Mouse (Mus musculus): ENCODE data around the gene P4ha1. TPM values are rescaled to one million over a fixed set of nuclear protein-coding genes. Genes with fewer than 3 reads are reported as not detected.
A peak's percentile ranks its signal among the peaks of the same experiment; 100 is the strongest.

Gene P4ha1
- polyA plus RNA-seq, 1 experiment = 18.8 TPM

DNA sequence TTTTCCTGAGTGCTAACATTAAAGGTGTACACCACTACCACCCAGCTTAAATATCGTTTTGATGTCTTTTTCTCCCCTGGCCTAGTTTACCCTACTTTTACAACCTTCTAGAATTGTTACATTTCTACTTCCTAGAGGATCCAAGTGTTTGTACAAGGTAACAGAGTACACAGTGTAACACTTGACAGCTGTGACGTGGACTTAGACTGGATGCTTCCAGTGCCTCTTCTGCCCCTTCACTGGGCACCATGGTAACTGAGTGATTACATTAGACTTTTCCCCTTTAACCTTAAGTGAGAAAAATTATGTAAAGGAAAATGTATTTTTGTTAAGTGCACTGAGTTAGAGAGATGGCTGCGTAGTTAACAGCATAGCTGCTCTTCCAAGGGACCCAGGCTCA lies 41.5 kb downstream of the P4ha1 start:
- Histone ChIP-seq H3K4me1 (ENCODE audit: control insufficient read depth, insufficient read depth, low read length) (no peaks in the 10 kb centered on the region), H3K27ac (ENCODE audit: insufficient read depth, low read length) (no peak overlapping the region), H3K4me3 (replicated peaks; ENCODE audit: insufficient read depth, low read depth, low read length) (no peak overlapping the region), H3K27me3 (ENCODE audit: control insufficient read depth, insufficient read depth, low read length) (no peaks in the 10 kb centered on the region)
- DNase-seq = no peak
- TF ChIP-seq POLR2A (IDR thresholded peaks at IDR 0.05; ENCODE audit: borderline replicate concordance, insufficient read depth, low read length) = no peak
- no peak for TF ChIP-seq CTCF (IDR thresholded peaks at IDR 0.05; ENCODE audit: borderline replicate concordance, insufficient read depth, low read depth, low read length)
- 92% methylated on average over 3 of the region's 3 CpGs for WGBS

DNA sequence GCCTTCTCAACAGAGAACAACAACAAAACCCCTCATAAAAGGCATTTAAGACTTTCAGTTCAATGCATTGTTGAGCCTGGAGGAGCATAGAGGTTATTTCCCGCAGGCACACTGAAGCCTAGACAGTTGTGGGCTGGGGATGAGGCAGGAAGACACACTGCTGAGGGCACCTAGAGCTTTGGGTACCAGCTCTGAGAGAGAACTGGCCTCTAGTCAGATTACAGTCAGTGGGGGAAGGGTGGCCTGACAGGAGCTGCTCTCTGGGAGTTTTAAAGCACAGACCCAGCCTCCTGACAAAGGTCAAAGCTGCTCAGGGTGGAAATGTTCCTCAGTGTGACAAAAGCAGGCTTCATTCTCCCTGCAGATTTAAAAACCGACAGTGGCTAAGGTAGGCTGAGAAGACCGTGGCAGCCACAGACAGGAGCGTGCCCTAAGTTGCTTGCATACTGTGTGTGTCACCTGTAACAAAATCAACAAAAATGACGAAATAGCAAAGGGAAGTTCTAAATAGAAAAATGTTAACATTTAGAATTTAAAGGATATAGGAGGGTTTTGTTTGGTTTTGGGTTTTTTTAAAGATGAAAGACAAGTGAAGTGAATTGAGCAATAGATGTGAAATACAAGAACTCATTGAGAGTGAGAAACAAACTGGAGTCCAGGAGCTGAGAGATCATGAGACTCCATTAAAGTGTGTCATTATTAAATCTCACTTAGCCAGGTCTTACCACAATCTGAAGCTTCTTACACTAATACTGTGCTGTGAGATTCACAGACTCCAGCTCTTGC lies 42.9 kb downstream of the P4ha1 start:
- Histone ChIP-seq H3K4me1 (ENCODE audit: control insufficient read depth, insufficient read depth, low read length) (no peaks in the 10 kb centered on the region), H3K4me3 (replicated peaks; ENCODE audit: insufficient read depth, low read depth, low read length) (no peak overlapping the region), H3K27me3 (ENCODE audit: control insufficient read depth, insufficient read depth, low read length) (no peaks in the 10 kb centered on the region), H3K27ac (ENCODE audit: insufficient read depth, low read length) (no peak overlapping the region)
- no peak for DNase-seq
- WGBS = 83% methylated on average over 5 of the region's 5 CpGs
- no peak for TF ChIP-seq POLR2A (IDR thresholded peaks at IDR 0.05; ENCODE audit: borderline replicate concordance, insufficient read depth, low read length)
- no peak for TF ChIP-seq CTCF (IDR thresholded peaks at IDR 0.05; ENCODE audit: borderline replicate concordance, insufficient read depth, low read depth, low read length)

- TF ChIP-seq POLR2A (IDR thresholded peaks at IDR 0.05; ENCODE audit: borderline replicate concordance, insufficient read depth, low read length) (no peak), CTCF (IDR thresholded peaks at IDR 0.05; ENCODE audit: borderline replicate concordance, insufficient read depth, low read depth, low read length) (no peak)
- WGBS = 96% methylated on average over 4 of the region's 4 CpGs
Measured at GRCm38 (mm10) chr10:59366746-59367145, 43.6 kb downstream of the P4ha1 start.

GRCm38 (mm10) chr10:59367206-59367605 lies 44.1 kb downstream of the P4ha1 start:
- WGBS = 89% methylated on average over 4 of the region's 4 CpGs
- H3K27ac ChIP-seq (ENCODE audit: insufficient read depth, low read length) = no peak overlapping the region
- no peaks in the 10 kb centered on the region for H3K4me1 ChIP-seq (ENCODE audit: control insufficient read depth, insufficient read depth, low read length)
- no peak overlapping the region for H3K4me3 ChIP-seq (replicated peaks; ENCODE audit: insufficient read depth, low read depth, low read length)
- DNase-seq = no peak
- no peaks in the 10 kb centered on the region for H3K27me3 ChIP-seq (ENCODE audit: control insufficient read depth, insufficient read depth, low read length)
- no peak for TF ChIP-seq POLR2A (IDR thresholded peaks at IDR 0.05; ENCODE audit: borderline replicate concordance, insufficient read depth, low read length)
- no peak for TF ChIP-seq CTCF (IDR thresholded peaks at IDR 0.05; ENCODE audit: borderline replicate concordance, insufficient read depth, low read depth, low read length)

More at GRCm38 (mm10) chr10:59366746-59367145, 43.6 kb downstream of the P4ha1 start:
- H3K27me3 ChIP-seq (ENCODE audit: control insufficient read depth, insufficient read depth, low read length) = no peaks in the 10 kb centered on the region
- H3K27ac ChIP-seq (ENCODE audit: insufficient read depth, low read length) = no peak overlapping the region
- no peaks in the 10 kb centered on the region for H3K4me1 ChIP-seq (ENCODE audit: control insufficient read depth, insufficient read depth, low read length)
- H3K4me3 ChIP-seq (replicated peaks; ENCODE audit: insufficient read depth, low read depth, low read length) = no peak overlapping the region
- DNase-seq = no peak

- Histone ChIP-seq H3K4me1 (ENCODE audit: control insufficient read depth, insufficient read depth, low read length) (no peaks in the 10 kb centered on the region), H3K27me3 (ENCODE audit: control insufficient read depth, insufficient read depth, low read length) (no peaks in the 10 kb centered on the region), H3K27ac (ENCODE audit: insufficient read depth, low read length) (no peak overlapping the region), H3K4me3 (replicated peaks; ENCODE audit: insufficient read depth, low read depth, low read length) (no peak overlapping the region)
- DNase-seq = no peak
- WGBS = 72% methylated on average over 8 of the region's 8 CpGs
- no peak for TF ChIP-seq CTCF (IDR thresholded peaks at IDR 0.05; ENCODE audit: borderline replicate concordance, insufficient read depth, low read depth, low read length)
- TF ChIP-seq POLR2A (IDR thresholded peaks at IDR 0.05; ENCODE audit: borderline replicate concordance, insufficient read depth, low read length) = no peak
Measured at GRCm38 (mm10) chr10:59368729-59369128, 45.6 kb downstream of the P4ha1 start.

GRCm38 (mm10) chr10:59369426-59369825 lies 46.3 kb downstream of the P4ha1 start:
- H3K27ac ChIP-seq (ENCODE audit: insufficient read depth, low read length) = no peak overlapping the region
- no peaks in the 10 kb centered on the region for H3K27me3 ChIP-seq (ENCODE audit: control insufficient read depth, insufficient read depth, low read length)
- no peaks in the 10 kb centered on the region for H3K4me1 ChIP-seq (ENCODE audit: control insufficient read depth, insufficient read depth, low read length)
- H3K4me3 ChIP-seq (replicated peaks; ENCODE audit: insufficient read depth, low read depth, low read length) = no peak overlapping the region
- no peak for TF ChIP-seq CTCF (IDR thresholded peaks at IDR 0.05; ENCODE audit: borderline replicate concordance, insufficient read depth, low read depth, low read length)
- no peak for TF ChIP-seq POLR2A (IDR thresholded peaks at IDR 0.05; ENCODE audit: borderline replicate concordance, insufficient read depth, low read length)
- DNase-seq = no peak
- 88% methylated on average over 9 of the region's 9 CpGs for WGBS

- Histone ChIP-seq H3K27ac (ENCODE audit: insufficient read depth, low read length) (no peak overlapping the region), H3K4me1 (ENCODE audit: control insufficient read depth, insufficient read depth, low read length) (no peaks in the 10 kb centered on the region), H3K4me3 (replicated peaks; ENCODE audit: insufficient read depth, low read depth, low read length) (no peak overlapping the region), H3K27me3 (ENCODE audit: control insufficient read depth, insufficient read depth, low read length) (no peaks in the 10 kb centered on the region)
- no peak for TF ChIP-seq POLR2A (IDR thresholded peaks at IDR 0.05; ENCODE audit: borderline replicate concordance, insufficient read depth, low read length)
- no peak for TF ChIP-seq CTCF (IDR thresholded peaks at IDR 0.05; ENCODE audit: borderline replicate concordance, insufficient read depth, low read depth, low read length)
- 90% methylated on average over 10 of the region's 10 CpGs for WGBS
- no peak for DNase-seq
Measured at GRCm38 (mm10) chr10:59377906-59378305, 54.8 kb downstream of the P4ha1 start.

- DNase-seq = no peak
- Histone ChIP-seq H3K4me3 (replicated peaks; ENCODE audit: insufficient read depth, low read depth, low read length) (no peak overlapping the region), H3K4me1 (ENCODE audit: control insufficient read depth, insufficient read depth, low read length) (no peaks in the 10 kb centered on the region), H3K27ac (ENCODE audit: insufficient read depth, low read length) (no peak overlapping the region), H3K27me3 (ENCODE audit: control insufficient read depth, insufficient read depth, low read length) (no peaks in the 10 kb centered on the region)
- TF ChIP-seq CTCF (IDR thresholded peaks at IDR 0.05; ENCODE audit: borderline replicate concordance, insufficient read depth, low read depth, low read length) (peak; percentile 13; the same call in 1 of the 2 replicates), POLR2A (IDR thresholded peaks at IDR 0.05; ENCODE audit: borderline replicate concordance, insufficient read depth, low read length) (no peak)
- 94% methylated on average over 4 of the region's 4 CpGs for WGBS
Measured at GRCm38 (mm10) chr10:59378728-59379127, 55.6 kb downstream of the P4ha1 start.
